Mouse (Mus musculus) kidney, adult 9 months (tissue): ENCODE data around the gene Rbm31y.
"Not testable (repeated sequence)": the region's sequence is repeated elsewhere in the genome, so short reads cannot be mapped to it uniquely, and the experiment has no call there.

Source experiments
- DNase-seq: peaks from one replicate; pipeline ENCODE4 v3.0.0; 2022

Gene Rbm31y

DNA sequence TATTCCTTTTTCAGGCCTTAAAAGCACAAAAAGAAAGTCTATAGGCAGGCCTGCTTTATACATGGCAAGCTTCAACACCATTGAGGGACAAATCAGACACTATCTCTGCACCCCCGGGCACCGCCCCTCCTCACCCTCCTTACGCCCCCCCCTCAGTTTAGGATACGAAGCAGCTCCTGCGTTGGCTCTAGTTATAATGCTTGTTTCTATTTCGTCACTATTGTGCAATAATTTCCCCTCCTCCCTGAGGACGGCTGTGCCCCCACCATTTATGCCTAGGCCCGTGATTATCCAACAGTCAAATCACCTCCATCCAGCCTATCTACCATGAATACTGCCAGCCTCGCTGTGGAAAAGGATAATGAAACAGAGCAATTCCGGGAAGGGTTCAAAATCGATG is at the start of gene Rbm31y:
Rbm31y (plus strand) TSS at position 301 of the 400 bp plus-strand sequence.
- DNase-seq = not testable (repeated sequence)
